Mouse (Mus musculus) monocyte, adult 5-6 weeks (primary cell): Measurements from ENCODE around the gene Scarb1. TPM values are rescaled to one million over a fixed set of nuclear protein-coding genes. Genes with fewer than 3 reads are reported as not detected.
"Not testable (repeated sequence)": the region's sequence is repeated elsewhere in the genome, so short reads cannot be mapped to it uniquely, and the experiment has no call there.

Source experiments
- ATAC-seq: fragments of 153-309, 156-312 bp; replicated peaks from 2 replicates; pipeline ENCODE4 v1.8.0; 2017; ENCODE audit warnings: mild to moderate bottlenecking; ENCODE audit not compliant: low TSS enrichment, insufficient number of reproducible peaks, severe bottlenecking, poor library complexity, low FRiP score
- total RNA-seq: library from RNA; stranded (forward); fragments of 200-1000, 200-491, 200-594 nt; gene quantifications from 3 replicates; pipeline ENCODE4 v1.2.3, GENCODE M21; 2017

Scarb1 gene
- total RNA-seq, result 67.9 to 84.6 TPM (median 77.1 TPM) in 3 replicates

DNA sequence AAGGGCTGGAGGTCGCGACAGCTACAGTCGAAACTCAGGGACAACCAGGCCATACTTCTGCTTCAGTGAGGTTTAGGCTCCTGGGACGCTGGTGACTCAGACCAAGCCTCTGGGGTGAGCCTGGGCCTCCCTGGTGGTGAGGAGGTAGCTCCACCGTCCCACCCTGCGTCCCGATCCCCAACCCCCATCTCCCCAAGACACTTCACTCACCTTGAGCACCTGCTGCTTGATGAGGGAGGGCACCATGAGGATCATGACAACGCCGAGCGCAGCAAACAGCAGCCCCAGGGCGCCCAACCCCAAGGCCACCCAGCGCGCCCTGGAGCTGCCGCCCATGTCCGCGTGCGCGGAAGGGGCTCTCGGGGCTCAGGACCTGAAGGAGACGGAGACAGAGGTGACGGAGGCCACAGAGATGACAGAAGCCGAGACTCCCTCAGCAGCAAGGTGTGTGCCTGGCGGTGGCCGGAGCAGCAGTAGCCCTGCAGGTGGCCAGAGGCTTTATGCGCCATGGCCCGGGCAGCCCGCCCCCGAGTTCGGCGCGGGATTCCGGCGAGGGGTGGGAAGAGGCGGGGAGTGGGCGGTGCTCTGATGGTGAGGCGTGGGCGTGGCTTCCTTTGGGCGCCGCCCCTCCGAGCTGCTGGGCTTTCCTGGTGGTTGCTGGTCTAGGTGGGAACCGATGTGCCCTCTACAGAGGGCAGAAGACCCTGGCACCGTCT is at the start of gene Scarb1:
Scarb1 (minus strand) TSS at position 548 of the 716 bp plus-strand sequence.
- ATAC-seq, result peak; percentile 76

DNA sequence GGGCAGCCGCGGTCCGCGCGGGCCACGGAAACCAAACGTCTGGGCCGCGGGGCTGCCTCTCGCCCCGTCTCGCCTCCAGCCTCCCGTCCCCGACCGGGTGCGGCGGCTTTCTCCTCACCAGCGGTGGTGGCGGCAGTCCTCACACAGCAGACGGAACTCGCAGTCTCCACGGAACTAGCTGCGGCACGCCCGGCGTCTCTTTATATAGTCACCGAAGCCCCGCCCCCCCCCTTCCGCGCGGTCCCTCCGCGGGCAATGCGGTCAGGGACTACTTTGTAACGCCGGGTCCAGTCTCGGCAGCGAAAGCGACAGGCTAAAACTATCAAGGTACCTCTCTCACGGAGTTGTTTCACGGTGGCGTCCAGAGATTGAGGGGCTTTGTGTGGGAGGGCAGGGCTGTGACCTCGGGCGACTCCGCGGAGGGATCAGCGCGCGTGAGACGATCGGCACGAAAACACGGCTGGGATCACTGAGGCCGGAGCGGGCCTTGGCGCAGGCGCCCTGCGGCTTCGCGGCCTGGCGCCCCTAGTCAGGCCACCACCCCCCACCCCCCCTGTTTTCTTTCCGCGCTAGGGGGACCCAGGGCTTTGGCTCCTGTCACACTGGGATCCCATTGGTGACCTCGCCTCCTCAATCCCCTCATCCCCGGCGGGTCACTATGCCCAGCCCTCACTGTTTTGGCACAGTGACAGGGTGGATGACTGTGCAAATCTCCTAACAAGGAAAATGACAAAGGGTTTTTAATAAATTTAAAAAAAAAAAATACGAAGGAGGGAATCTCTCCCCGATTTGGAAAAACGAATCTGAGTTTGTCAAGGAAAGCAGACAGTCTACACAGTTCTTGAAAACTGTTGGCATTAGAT is 48.9 kb upstream of the Scarb1 start, which contains the start of gene Ubc:
Ubc (minus strand) TSS at position 624 of the 863 bp plus-strand sequence.
- peak; percentile 28 for ATAC-seq

DNA sequence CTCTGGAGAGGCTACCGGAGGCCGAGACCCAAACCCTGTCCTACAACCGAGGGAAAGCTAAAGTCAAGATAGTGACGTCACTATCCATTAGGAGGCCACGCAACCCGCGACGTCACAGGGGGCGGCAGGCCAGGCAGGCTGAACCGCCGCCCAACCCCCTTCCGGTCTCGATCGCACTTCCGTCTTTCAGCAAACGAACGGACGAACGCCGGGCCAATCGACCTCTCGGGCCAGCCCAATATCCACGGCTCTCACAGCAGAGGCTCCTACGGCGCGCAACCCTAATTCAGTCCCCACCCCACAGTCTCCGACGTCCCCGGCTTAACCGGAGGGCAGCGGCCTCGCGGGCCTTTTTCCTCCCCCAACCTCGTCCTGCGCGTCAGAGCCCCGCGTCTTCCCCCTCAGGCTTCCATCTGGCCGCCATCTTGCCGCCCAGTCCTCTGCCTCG is 48.3 kb upstream of the Scarb1 start, which contains the start of gene Gm10382:
Gm10382 (plus strand) TSS at position 192 of the 448 bp plus-strand sequence.
- ATAC-seq, result peak; percentile 48

DNA sequence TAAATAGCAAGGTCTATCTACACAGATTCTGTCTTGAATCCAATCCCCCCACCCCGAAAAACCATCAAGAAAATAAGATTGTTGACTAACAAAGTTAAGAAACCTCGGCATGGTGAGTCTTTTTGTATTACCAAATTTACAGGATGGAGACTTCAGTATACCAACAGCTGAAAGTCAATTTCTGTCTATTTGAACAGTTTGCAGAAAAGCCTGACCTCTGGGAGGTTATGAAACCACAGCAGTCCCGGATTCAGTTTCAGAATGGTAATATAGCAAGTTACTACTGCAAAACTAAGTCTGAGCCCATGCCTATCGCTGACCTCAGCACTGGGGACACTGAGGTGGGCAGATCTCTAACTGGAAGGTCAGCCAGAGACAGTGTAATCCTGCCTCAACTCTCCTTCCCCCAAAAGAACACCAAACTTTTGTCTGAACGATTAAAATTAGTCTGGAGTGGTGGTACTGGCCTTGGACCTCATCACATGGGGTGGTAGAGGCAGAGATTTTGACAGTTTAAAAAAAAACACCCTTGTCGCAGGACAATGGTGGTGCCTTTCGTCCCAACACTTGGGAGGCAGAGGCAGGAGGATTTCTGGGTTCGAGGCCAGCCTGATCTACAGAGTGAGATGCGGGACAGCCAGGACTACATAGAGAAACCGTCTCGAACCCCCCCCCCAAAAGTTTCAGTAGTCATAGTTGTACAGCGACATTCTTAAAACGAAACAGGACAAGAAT is 47.6 kb upstream of the Scarb1 start:
- ATAC-seq, result no peak

DNA sequence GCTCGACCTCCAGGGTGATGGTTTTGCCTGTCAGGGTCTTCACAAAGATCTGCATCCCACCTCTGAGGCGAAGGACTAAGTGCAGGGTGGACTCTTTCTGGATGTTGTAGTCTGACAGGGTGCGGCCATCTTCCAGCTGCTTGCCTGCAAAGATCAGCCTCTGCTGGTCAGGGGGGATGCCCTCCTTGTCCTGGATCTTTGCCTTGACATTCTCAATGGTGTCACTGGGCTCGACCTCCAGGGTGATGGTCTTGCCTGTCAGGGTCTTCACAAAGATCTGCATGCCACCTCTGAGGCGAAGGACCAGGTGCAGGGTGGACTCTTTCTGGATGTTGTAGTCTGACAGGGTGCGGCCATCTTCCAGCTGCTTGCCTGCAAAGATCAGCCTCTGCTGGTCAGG is 46.4 kb upstream of the Scarb1 start:
- ATAC-seq, result not testable (repeated sequence)

DNA sequence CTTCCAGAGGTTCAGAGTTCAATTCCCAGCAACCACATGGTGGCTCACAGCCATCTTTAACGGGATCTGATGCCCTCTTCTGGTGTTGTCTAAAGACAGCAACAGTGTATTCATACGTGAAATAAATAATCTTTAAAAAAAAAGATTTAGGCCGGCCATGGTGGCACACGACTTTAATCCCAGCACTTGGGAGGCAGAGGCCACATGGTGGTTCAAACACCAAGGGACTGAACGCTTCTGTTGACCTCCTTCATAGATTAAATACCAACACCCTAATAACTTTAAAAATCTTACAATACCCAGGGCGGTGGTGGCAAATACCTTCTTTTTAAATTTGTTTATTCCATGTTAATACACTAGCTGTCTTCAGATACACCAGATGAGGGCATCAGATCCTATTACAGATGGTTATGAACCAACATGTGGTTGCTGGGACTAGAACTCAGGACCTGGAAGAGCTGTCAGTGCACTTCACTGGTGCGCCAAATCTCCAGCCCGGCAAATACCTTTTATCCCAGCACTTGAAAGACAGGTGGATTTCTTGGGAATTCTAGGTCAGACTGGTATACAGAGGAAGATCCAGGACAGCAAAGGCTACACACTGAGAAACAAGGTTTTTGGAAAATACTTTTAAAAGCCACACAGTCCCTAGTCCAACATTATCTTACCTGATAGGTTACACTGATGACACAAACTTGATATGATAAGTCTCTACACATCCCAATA is 44.5 kb upstream of the Scarb1 start:
- no peak for ATAC-seq

DNA sequence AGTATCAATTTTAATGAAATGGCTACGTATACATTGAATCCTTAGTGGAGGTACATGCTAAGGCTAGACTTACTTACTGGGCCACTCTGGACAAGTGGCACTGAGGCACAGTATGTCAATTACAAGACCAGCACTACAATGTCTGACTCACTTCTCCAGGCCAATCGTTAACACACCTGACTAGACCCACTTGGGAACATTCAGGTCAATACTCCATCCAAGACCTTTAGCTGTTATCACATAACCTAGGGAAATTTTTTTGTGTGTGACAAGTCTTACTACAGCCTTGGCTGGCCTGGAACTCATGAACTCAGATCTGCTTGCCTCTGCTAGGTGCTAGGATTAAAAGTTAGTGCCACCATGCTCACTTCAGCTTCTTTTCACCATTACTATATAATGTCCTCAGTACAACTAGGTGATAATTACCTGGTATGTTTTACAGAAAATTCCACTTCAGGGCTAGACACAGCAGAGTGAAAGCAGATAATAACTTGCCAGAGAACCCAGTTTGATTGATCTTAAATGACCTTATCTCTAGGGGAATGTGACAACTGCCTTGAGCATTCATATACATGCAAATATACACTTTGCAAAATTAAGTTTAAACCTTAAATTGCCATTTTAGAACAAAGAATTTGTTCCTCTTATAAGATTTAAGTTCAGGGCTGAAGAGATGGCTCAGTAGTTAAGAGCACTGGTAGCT is 43.8 kb upstream of the Scarb1 start:
- no peak for ATAC-seq

DNA sequence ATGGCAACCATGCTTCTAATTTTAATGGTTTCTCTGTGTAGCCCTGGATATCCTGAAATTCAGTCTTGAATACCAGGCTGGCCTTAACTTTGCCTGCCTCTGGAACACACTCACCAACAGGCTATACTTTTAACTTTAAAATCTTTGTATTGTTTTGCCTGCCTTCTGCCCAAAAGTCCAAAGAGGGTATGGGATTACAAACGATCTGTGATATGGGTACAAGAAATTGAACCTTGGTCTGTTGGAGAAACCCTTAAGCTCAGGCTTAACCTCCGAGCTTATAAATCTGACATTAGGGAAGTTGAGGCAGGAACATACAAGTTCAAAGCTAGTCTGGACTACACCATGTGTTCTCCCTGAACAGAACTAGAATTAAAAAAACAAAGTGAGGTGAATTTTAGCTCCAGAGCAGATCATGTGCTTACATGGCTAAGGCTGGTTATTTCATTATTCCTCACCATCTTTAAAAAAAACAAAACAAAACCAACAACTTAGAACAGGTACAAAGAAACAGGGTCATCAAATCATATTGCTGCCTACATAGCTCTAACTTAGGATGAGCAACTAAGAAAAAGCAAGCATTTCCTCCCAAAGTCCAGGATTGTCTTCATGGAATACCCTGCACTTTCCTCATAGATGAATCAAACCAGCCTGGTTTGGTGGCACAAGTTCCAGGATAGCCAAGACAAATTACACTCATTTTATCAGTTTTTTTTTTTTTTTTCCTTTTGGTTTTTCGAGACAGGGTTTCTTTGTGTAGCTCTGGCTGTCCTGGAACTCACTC is 42.9 kb upstream of the Scarb1 start:
- ATAC-seq, result no peak

DNA sequence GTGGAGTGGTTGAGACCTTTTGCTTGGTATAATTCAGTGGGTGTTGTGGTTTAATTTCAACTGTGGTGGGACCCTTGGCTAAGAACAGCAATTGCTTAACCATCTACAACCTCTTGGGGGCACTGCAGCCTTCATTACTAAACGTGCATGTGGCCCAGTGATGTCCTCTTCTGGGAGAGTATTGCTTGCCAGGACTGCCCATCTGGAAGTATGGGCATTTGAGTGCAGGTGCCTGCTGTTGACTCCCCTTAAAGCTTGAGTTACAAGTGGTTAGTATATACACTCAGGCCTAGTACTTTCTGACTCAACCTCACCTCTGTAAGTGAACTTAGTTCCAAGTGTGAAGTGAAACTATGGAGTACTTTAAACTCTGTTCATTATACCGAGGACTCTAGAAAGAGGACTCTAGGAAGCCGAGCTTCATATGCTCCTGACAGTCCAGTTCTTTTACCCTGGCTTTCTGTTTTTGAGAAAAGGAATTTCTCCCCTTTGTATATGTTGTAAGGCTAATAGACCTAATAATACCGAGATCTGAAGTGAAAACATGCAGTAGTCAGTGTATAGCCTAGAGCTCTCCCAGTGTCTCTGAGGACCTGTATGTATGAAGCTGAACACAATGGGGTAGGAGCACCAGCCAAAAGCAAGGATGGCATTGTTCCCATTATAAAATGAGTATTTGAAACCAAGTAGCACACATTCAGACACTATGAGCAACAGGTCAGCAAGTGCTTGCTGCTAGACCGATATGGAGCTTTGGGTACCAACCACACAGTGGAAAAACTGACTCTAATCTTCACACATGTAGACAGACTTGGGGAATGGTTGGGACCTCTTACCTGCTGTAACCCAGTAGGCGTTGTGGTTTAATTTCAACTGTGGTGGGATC is 42.0 kb upstream of the Scarb1 start:
- peak; percentile 67 for ATAC-seq

DNA sequence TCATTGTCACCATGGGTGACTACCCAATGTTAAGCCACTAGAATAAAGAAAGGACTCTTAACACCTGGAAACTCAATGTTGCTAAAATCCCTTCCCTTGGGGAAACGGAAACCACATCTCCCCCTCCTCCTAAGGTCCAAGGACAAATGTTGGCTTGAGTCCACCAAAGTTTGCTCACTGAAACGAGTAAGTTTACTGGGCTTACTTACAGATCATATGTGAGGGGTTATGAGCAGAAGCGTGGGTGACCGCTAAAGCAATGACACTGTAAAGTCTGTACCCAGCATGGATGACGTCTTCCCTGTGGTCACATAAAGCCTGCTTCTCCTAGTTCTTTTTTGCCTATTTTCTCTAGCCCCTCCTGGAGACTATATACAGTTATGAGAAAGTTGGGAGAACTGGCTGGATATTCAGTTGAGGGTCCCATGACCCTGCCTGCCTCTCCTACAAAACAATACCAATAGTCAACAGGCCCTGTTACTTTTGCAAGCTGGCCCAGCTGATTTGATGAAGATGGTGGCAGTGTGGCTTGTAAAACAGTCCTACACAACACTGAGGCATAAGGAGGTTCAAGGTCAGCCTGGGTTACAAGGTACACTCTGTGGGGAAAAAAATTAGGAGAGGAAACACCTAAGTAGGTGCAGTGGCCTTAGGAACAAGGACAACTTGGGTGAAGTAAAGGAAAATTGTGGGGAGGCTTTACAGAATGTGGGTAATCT is 41.2 kb upstream of the Scarb1 start:
- no peak for ATAC-seq

DNA sequence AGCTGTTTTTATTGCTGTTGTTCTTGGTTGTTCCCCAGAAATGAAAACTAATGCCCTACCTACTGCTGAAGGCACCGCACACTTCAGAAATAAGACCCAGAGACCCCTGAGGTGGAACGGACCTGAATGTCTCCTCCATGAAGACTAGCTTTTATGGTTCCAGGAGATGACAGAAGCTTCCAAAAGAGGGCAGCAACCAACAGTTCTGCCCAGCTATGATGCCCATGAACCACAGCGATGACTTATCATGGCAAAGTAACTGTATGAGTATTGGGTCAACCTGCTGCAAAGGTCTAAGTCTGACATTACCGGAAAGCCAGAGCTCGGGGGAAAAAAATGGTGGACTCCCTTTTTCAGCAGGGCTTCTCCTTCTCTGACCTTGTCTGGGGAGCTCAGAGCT is 38.0 kb upstream of the Scarb1 start:
- no peak for ATAC-seq

DNA sequence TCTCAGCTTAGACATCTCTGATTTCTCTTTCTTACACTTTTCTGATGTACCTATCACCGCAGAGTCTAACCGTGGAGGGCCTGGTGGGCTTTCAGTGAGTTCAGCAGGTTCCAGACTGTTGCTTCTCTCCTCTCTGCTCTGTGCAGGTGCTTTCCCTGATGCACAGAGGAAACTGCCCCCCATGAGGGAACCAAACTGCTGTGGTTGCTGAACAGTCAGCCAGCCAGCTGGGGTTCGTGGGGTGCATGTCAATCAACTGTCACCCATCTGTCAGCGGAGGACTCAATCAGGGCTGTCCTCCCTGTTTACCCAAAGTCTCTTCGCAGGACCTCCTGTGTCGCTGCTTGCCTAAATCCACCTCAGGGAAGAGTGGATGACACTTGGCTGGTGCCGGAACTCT is 36.3 kb upstream of the Scarb1 start:
- no peak; the same call in 1 of the 2 replicates for ATAC-seq

DNA sequence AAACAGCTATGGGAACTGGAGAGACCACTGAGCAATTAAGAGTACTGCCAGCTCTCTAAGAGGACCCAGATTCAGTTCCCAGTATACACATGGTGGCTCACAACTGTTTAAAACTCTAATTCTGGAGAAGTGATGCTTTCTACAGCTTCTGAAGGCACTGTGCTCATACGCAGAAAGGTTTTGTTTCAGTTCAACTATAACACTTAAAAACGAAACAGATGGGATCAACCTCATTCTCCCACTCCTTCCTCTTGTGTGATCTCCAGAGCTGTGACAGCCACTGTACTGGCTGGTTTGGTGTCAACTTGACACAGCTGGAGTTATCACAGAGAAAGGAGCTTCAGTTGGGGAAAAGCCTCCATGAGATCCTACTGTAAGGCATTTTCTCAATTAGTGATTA is 35.0 kb upstream of the Scarb1 start:
- no peak for ATAC-seq

DNA sequence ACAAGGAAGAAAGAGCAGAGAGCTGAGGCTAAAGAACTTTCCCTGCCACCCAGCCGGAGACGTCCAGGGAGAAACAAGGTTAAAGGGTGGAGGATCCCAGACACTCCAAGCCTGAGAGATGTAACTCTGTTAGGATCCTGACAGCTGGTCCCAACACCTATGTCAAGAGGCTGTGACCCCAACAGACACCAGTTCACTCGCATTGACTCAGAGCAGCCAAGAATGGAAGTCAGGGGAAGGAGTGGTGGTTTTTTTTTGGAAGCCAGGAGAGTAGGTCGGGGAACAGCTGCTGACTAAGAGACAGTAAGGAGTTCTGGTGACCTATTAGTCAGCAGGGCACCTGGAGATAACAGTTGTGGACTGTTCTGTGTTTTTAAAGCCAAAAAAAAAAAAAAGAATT is 31.1 kb upstream of the Scarb1 start:
- no peak for ATAC-seq

DNA sequence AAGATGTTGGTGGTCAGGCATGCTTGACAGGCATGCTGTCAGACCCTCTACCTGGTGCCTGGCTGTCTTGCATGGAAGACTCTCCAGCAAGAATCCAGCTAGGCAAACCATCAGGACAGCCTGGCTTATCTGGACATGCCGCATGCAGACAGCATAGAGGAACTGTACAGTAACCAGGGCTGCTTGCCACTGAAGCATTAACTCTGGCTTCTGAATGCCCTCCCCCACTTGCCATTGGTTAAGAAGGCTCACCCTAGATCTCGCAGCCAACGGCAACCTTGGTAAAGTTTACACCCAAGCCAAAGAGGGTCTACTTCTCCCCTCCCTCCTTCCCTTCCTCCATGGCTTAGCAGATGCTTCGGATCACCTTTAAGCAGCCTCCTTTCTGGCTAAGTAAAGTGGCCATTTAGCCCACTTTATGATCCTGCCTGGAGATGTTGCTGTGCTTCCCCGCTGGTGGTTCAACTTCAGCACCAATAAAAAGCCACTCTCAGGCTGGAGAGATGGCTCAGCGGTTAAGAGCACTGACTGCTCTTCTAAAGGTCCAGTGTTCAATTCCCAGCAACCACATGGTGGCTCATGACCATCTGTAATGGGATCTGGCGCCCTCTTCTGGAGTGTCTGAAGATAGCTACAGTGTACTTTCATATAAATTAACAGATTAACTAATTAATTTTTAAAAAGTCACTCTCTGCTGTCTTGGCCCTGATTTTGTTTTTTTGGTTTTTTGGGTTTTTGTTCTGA is 30.2 kb upstream of the Scarb1 start:
- no peak for ATAC-seq
